28 mouse cellular contexts compared by ENCODE assay signal in the genomic region with DNA sequence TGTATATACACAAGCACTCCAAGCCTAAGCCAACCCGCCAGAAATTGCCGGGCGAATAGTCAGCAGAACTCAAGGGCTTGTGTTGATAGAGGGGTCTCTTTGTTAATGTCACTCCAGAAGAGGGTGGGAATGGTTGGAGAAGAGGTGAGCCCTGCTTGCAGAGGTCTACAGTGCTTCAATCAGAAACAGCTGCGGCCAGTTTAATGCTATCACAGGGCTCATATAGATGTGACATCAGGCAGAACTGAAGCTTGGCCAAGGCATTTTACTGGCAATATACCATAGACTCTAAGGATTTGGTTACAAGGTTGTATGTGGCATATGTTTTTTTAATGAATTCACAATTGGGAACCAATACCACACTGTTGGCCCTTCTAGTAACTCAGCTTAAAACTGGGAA.
"Had no signal": no experiment of that assay in that cellular context is flagged by ENCODE, and none has a peak within 500 bp of the region (broad histone marks: within the 10 kb centered on the region; RNA-seq: fewer than 3 reads in every experiment).

No protein-coding gene starts in this region.

- H3K27me3 ChIP-seq: embryonic facial prominence, embryonic 12.5 days; embryonic facial prominence, embryonic 13.5 days; embryonic facial prominence, embryonic 15.5 days; forebrain, embryonic 12.5 days; forebrain, embryonic 13.5 days; forebrain, embryonic 15.5 days had no signal

- H3K4me2 ChIP-seq: embryonic facial prominence, embryonic 12.5 days; embryonic facial prominence, embryonic 13.5 days; embryonic facial prominence, embryonic 15.5 days; forebrain, embryonic 12.5 days; forebrain, embryonic 13.5 days; forebrain, embryonic 15.5 days had no signal

- H3K4me1 ChIP-seq: embryonic facial prominence, embryonic 10.5 days; embryonic facial prominence, embryonic 12.5 days; embryonic facial prominence, embryonic 13.5 days; embryonic facial prominence, embryonic 15.5 days; forebrain, embryonic 10.5 days; forebrain, embryonic 12.5 days; forebrain, embryonic 13.5 days; forebrain, embryonic 15.5 days had no signal

- H3K9me3 ChIP-seq: embryonic facial prominence, embryonic 10.5 days; embryonic facial prominence, embryonic 12.5 days; embryonic facial prominence, embryonic 13.5 days; embryonic facial prominence, embryonic 15.5 days; forebrain, embryonic 10.5 days; forebrain, embryonic 12.5 days; forebrain, embryonic 13.5 days; forebrain, embryonic 15.5 days had no signal

- H3K9ac ChIP-seq: embryonic facial prominence, embryonic 12.5 days; embryonic facial prominence, embryonic 13.5 days; embryonic facial prominence, embryonic 15.5 days; forebrain, embryonic 12.5 days; forebrain, embryonic 13.5 days; forebrain, embryonic 15.5 days; forebrain, postnatal 0 days had no signal

- DNase-seq: cerebellum, adult 18-20 months; cerebellum, adult 2 months; cerebellum, adult 8-10 months; cerebellum, adult 9-10 months; cerebellum, adult 9-11 months; cerebellum, postnatal 10 days; cerebellum, postnatal 14 days; cerebellum, postnatal 25 days; cerebellum, postnatal 36 days; embryo, embryonic 11 days; forebrain, postnatal 0 days; gastrocnemius, adult 2 months; gastrocnemius, postnatal 10 days; gastrocnemius, postnatal 14 days; gastrocnemius, postnatal 25 days; heart, adult 11 months; heart, adult 18-20 months had no signal

- H3K27ac ChIP-seq: embryonic facial prominence, embryonic 10.5 days; embryonic facial prominence, embryonic 12.5 days; embryonic facial prominence, embryonic 13.5 days; embryonic facial prominence, embryonic 15.5 days; forebrain, embryonic 10.5 days; forebrain, embryonic 12.5 days; forebrain, embryonic 13.5 days; forebrain, embryonic 15.5 days; gastrocnemius, adult 2 months had no signal

- H3K4me3 ChIP-seq: embryonic facial prominence, embryonic 10.5 days; embryonic facial prominence, embryonic 12.5 days; embryonic facial prominence, embryonic 13.5 days; embryonic facial prominence, embryonic 15.5 days; erythroblast, embryonic 14.5 days; forebrain, embryonic 10.5 days; forebrain, embryonic 12.5 days; forebrain, embryonic 13.5 days; forebrain, embryonic 15.5 days; gastrocnemius, adult 2 months had no signal

- ATAC-seq: forebrain, embryonic 13.5 days; forebrain, embryonic 14.5 days; forebrain, embryonic 15.5 days; forebrain, embryonic 16.5 days; forebrain, postnatal 0 days had no signal

- H3K36me3 ChIP-seq: embryonic facial prominence, embryonic 10.5 days; embryonic facial prominence, embryonic 12.5 days; embryonic facial prominence, embryonic 13.5 days; embryonic facial prominence, embryonic 15.5 days; forebrain, embryonic 10.5 days; forebrain, embryonic 12.5 days; forebrain, embryonic 15.5 days had no signal
